Mouse (Mus musculus) forelimb bud, embryonic 11.5 days (tissue): ENCODE measurements around the gene Pqlc3.
"Not testable (repeated sequence)": the region's sequence is repeated elsewhere in the genome, so short reads cannot be mapped to it uniquely, and the experiment has no call there.

Source experiments
- DNase-seq: peaks from one replicate; pipeline ENCODE4 v3.0.0-alpha.2; 2012; ENCODE audit warnings: low read depth, low spot score

Gene Pqlc3

GRCm38 (mm10) chr12:16999739-17000497 is at the start of gene Pqlc3:
Pqlc3 (minus strand) TSS chr12:17000408.
- DNase-seq: peak; percentile 70

- DNase-seq: no peak
Observed at GRCm38 (mm10) chr12:17049796-17050195, 49.6 kb upstream of the Pqlc3 start.

GRCm38 (mm10) chr12:17048979-17049612 is 48.9 kb upstream of the Pqlc3 start:
- no peak for DNase-seq

- DNase-seq: no peak
Observed at GRCm38 (mm10) chr12:17043311-17043710, 43.1 kb upstream of the Pqlc3 start.

- no peak for DNase-seq
Observed at GRCm38 (mm10) chr12:17040567-17040966, 40.4 kb upstream of the Pqlc3 start.

GRCm38 (mm10) chr12:17039415-17039814 is 39.2 kb upstream of the Pqlc3 start:
- DNase-seq: no peak

GRCm38 (mm10) chr12:17038246-17038645 is 38.0 kb upstream of the Pqlc3 start:
- DNase-seq: no peak

GRCm38 (mm10) chr12:17037053-17037610 is 36.9 kb upstream of the Pqlc3 start:
- no peak for DNase-seq

GRCm38 (mm10) chr12:17036532-17036931 is 36.3 kb upstream of the Pqlc3 start:
- DNase-seq: no peak

GRCm38 (mm10) chr12:17035128-17035527 is 34.9 kb upstream of the Pqlc3 start:
- DNase-seq: peak; percentile 35

GRCm38 (mm10) chr12:17034671-17035070 is 34.5 kb upstream of the Pqlc3 start:
- DNase-seq: no peak

GRCm38 (mm10) chr12:17033464-17033841 is 33.2 kb upstream of the Pqlc3 start:
- no peak for DNase-seq

GRCm38 (mm10) chr12:17032694-17033463 is 32.7 kb upstream of the Pqlc3 start:
- DNase-seq: peak; percentile 77

- no peak for DNase-seq
Observed at GRCm38 (mm10) chr12:17024554-17025110, 24.4 kb upstream of the Pqlc3 start.

GRCm38 (mm10) chr12:17022145-17022544 is 21.9 kb upstream of the Pqlc3 start:
- DNase-seq: no peak

GRCm38 (mm10) chr12:17021125-17021524 is 20.9 kb upstream of the Pqlc3 start:
- DNase-seq: not testable (repeated sequence)

GRCm38 (mm10) chr12:17018468-17018867 is 18.3 kb upstream of the Pqlc3 start:
- no peak for DNase-seq

GRCm38 (mm10) chr12:17015711-17016110 is 15.5 kb upstream of the Pqlc3 start:
- no peak for DNase-seq

GRCm38 (mm10) chr12:17012067-17012899 is 12.1 kb upstream of the Pqlc3 start:
- no peak for DNase-seq

- peak; percentile 82 for DNase-seq
Observed at GRCm38 (mm10) chr12:17011100-17011870, 11.1 kb upstream of the Pqlc3 start, which contains the start of gene 2410004P03Rik. 2410004P03Rik (minus strand) TSS chr12:17011727.
